Mouse (Mus musculus) megakaryocyte-erythroid progenitor cell, adult 5-6 weeks (primary cell): ENCODE data around the gene Galnt11. TPM values are rescaled to one million over a fixed set of nuclear protein-coding genes. Genes with fewer than 3 reads are reported as not detected.

Source experiments
- ATAC-seq: replicated peaks from 2 replicates; pipeline ENCODE4 v1.8.0; 2016; ENCODE audit warnings: mild to moderate bottlenecking, inconsistent platforms; ENCODE audit not compliant: severe bottlenecking, poor library complexity, low FRiP score, low TSS enrichment
- total RNA-seq, 2 experiments: library from RNA; stranded (forward) in 1 of 2; stranded (reverse) in 1 of 2; fragments of 200-1000, 215-1000 nt in 1 of 2; fragments of >200 nt in 1 of 2; fragmentation: Nextera tagmentation in 1 of 2; gene quantifications; 2 replicates each; pipeline ENCODE4 v1.2.3; 2014 to 2017

Galnt11 gene
- total RNA-seq, 2 experiments from 2014 or later = 4.7 to 7.7 TPM

DNA sequence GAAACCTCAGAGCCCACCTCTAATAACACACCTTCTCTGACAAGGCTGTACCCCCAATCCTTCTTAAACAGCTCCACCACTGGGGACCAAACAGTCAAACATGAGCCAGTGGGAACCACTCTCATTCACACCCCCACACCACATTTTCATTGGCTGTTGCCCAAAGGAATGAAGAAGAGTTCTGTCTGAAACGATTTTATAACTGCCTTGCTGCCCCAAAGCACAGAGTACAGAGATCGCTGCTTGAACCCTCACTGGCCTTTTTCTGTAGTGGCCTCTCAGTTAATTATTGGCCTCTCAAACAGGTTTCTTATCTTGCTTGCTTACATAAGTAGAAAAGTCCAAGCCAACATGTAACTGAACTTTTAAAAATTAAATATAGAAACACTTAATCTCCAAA lies 30.7 kb downstream of the Galnt11 start:
- no peak for ATAC-seq

DNA sequence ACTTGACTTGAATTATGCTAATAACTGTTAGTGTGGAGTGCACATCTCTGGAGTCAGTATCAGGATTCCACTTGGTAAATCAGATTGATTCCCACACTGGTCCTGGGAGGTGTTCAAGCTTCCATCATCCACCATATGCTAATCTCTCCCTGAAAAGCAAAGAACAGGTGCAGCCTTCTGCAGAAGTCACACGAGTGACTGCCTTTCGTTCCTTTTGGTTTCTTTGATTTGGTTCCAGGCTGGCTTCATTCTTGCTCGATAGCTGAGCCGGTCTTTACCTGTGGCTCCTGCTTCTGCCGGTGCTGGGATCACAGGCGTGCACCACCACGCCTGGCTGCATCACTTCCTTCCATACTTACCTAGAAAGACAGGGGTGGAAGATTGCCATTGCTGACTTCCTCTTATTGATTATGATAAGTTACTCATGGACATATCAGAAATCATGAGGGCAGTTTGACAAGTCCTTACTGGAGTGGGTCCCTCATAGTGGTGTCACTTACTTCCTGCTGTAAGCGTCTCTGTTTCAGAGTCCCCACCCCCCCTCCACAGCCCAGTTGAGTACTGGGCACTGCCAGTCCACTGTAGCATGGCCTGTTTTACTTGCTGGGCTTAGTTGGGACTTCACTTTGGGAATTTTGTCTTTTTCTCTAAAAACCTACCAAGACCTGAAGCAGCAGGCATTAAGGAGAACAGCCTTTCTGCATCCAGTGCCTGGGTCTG lies 31.3 kb downstream of the Galnt11 start:
- ATAC-seq = no peak

DNA sequence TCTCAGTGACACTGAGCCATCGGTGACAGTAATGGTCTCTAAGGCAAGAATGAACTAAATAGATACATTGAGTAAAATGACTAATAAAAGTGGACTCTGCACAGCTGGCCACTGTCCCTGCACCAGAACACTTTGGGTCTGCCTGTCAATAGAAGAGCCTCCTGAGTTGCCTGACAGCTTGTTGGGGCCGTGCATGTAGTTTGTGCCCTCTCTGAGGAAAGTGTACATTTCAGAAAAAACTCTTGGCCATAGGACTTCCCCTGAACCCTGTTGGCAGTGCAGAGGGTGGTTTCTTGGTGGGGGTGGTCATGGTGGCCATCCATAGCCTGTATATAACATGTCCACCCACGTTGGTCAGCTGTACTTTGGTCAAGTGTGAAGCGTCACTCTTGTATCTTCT lies 32.8 kb downstream of the Galnt11 start:
- no peak for ATAC-seq

DNA sequence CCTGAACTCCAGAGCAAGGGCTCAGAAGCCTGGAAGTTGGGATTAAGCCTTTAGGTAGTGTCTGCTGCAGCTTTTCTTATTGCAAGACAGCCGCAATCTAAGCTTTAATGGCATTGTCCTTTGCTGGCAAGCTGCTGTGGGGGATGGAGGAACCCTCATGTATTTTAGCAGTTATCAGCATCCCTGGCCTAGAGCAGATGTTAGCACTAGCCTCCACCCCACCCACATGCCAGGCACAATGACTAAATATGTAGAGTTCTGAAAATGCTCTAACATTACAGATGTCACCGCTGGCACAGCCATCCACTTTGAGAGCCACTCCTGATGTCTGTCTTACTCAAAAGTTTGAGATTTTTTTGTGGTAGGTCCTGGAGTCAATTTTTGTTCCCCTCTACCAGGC lies 35.0 kb downstream of the Galnt11 start:
- no peak for ATAC-seq

DNA sequence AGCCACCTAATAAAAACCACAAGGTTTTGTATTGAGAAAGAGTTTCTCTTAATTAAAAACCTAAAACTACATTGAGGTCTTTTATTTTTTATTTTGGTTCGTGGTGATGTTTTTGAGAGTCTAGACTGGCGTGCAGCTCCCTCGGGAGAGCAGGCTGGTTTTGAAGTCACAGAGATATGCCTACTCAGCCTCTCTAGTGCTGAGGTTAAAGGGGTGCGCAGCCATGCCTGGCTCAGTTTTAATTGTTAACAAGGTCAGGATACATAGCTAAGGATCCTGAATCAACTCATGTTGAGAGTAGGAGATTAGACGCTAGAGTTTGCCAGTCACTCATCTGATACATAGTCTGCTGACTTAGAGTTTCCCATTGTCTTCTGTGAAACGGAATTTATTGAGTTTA lies 39.7 kb downstream of the Galnt11 start:
- ATAC-seq = no peak

DNA sequence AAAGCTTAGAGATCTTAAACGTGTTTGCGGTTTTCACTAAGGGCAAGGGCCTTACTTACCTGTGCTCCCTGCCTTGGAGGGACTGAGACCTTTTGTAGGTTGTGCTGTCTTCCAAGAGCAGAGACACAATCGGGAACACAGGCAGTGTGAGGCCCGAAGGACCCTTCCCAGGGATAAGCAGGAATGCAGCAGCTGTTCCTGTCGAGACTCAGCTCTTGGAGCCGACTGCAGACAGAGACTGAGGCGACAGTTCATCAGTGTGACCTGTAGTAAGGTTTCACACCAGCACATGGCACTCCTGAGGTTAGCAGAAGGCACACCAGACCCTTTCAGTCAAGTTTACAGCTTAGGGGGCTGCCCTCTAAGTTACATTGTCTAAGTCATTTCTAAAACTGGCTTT lies 40.6 kb downstream of the Galnt11 start:
- ATAC-seq = no peak

DNA sequence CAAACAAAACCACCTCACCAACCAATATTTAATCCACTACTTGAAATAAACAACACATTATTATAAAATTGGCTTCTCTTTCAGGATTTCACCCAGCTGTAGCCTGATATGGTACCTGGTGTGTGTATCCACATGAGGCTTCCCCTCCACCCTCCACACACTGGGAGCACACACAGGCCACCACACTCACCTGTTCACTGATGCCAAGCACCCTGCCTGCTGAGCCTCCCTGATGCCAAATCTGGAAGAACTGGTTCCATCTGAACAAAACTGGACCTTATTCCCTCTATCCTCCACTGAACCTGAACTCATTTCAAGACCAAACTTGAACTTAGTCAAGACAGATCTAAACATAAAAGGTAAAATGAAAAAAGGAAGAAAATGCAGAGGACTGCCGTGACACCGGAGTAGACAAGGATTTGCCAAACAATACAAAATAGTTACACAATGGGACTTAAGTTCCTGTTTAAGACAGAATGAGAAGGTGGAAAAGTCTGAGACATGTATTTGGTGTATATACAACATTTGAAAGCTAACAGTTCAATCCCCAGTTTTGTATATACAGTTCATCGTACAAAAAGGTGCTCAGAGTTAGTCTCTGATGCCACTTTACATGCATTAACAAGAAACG lies 46.7 kb downstream of the Galnt11 start:
- ATAC-seq = no peak

DNA sequence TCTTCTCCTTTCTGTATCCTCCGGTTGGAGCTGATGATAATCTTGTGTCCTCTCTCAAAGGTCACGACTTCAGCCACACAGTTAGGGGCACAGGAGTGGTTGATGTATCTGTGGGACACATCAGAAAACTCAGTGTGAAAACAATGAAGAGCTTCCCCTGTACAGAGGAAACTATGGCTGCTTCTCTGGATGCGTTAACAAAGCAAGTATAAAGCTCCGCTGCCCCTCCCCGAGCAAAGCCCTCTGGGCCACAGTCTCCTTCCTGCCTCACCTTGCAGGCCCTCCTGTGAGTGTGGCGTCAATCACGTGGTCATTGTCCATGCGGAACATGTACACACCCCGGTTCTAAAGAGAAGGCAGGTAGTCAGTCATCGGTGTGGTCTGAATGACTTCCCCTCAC lies 53.9 kb downstream of the Galnt11 start:
- ATAC-seq = no peak

DNA sequence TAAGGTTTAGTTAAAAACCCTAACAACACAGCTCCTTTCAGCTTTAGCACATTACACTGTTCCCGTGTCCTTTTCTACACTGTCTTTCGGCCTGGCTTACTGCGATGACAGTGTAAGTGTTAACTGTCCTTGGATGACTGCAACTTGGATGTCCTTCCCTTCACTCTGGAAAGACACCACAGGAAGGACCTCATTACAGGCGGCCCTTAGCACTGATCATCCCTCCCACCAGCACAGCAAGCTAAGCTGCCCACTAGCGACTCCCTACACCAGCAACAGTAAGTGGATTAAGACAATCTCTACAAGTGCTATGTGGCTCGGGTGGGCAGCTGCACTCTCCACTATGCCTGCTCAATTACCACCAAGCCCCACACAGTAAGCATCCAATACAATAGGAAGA lies 54.7 kb downstream of the Galnt11 start:
- no peak for ATAC-seq

DNA sequence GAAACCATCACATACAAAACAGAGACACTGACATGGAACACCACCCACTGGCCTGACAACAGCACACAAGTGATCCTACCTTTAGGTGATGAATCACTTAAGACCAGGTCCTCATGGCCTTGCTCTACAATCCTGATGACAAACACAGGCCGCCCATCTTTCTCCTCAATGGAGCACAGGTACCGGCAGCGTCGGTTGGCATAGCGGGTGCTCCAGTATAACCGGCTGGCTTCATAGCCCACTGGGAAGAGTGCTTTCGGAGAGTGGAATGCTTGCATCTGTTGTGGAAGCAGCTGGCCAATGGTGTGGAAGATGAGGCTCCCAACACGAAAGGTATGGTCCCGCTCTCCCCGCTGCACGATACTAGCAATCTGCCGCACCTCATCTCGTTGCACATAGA lies 62.3 kb downstream of the Galnt11 start:
- ATAC-seq = no peak

DNA sequence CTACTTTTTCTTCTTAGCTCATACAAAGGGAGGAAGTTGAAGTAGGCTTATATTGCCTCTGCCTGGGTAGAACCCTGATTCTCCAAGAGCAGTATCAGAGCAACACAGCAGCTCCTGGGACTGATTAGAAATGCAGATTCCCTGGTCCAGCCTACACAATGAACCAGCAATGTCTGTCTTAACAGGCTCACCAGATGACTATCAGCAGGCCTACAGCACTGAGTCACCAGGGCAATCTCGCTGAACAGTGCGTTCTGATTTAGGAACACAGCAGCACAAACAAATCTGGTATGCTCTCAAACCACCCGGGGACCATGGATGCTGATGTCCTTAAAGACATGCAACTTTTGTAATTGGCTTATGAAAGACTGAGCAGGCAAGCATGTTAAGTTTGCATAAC lies 75.1 kb downstream of the Galnt11 start:
- 0 out of 2 replicates have a peak, but pooled peaks have one; percentile 52 for ATAC-seq

DNA sequence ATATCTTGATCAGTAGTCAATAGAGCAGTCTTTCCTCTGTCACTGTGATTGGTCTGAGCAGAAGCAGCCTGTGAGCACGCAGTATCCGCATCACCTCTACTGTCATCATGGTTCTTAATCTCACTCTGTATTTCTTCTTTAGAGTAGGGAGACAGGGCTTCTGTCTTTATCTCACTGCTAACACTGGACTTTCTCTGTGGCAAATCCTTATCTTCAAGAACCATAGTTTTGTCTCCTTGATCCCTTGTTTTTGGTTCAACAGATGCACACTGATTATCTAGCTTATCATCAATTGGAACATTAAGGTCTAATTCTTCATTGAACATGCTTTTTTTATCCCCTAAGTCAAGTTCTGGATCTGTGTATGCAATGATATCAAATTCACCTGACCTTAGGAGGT lies 88.5 kb downstream of the Galnt11 start:
- peak; percentile 94 for ATAC-seq

DNA sequence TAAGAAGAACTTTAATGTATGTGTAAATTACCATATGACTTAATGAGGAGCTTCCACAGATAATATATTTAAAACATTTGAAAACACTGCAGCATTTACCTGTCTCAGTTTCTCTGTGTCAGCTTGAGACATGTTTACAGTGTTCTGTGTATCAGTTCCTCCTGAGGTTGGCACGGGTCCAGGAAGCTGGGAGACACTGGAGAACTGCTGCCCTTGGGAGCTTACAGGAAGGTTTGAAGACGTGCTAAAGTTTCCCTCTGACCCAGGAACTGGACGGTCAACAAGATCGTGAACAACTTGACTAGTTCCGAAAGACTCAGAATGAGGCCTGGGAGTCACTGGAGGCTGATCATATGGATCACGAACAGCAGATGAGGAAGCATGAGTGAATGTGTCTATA lies 92.2 kb downstream of the Galnt11 start:
- ATAC-seq = no peak

Other genes starting within 250 kb of the Galnt11 start
- gene Prkag2, start 121.3 kb upstream of the Galnt11 start, total RNA-seq (2014; fragmentation: Nextera tagmentation) = 6.9 and 9.3 TPM in 2 replicates
- gene Prkag2, start 121.3 kb upstream of the Galnt11 start, total RNA-seq (2017) = 9.1 and 13.3 TPM in 2 replicates
- gene Galntl5, start 40.4 kb upstream of the Galnt11 start, total RNA-seq (2014; fragmentation: Nextera tagmentation) = not detected in 2 replicates
- gene Galntl5, start 40.4 kb upstream of the Galnt11 start, total RNA-seq (2017) = not detected in 2 replicates
- not detected in 2 replicates for gene E130116L18Rik, start 1.2 kb downstream of the Galnt11 start, total RNA-seq (2014; fragmentation: Nextera tagmentation)
- not detected in 2 replicates for gene E130116L18Rik, start 1.2 kb downstream of the Galnt11 start, total RNA-seq (2017)